Mouse (Mus musculus): ENCODE results near the gene Kctd12.

Gene Kctd12

GRCm38 (mm10) chr14:102981441-102982015 is 909 bp downstream of the Kctd12 start:
- Histone ChIP-seq H3K27me3 (ENCODE audit: control insufficient read depth, insufficient read depth, low read length, poor library complexity, severe bottlenecking) (no peaks in the 10 kb centered on the region), H3K36me3 (ENCODE audit: control insufficient read depth, insufficient read depth, low read length, poor library complexity, severe bottlenecking) (0 out of 2 replicates have a peak, but pooled peaks cover 2% of the 10 kb centered on the region)
- DNase-seq (ENCODE audit: low read depth, low spot score), result peak; percentile 83

- DNase-seq (ENCODE audit: low read depth, low spot score), result peak; percentile 42
- no peaks in the 10 kb centered on the region for H3K27me3 ChIP-seq (ENCODE audit: control insufficient read depth, insufficient read depth, low read length, poor library complexity, severe bottlenecking)
- H3K36me3 ChIP-seq (ENCODE audit: control insufficient read depth, insufficient read depth, low read length, poor library complexity, severe bottlenecking), result 0 out of 2 replicates have a peak, but pooled peaks cover 2% of the 10 kb centered on the region
Observed at GRCm38 (mm10) chr14:102980986-102981385, 1.5 kb downstream of the Kctd12 start.

GRCm38 (mm10) chr14:102980481-102980880 is 2.0 kb downstream of the Kctd12 start:
- DNase-seq (ENCODE audit: low read depth, low spot score), result peak; percentile 76
- Histone ChIP-seq H3K27me3 (ENCODE audit: control insufficient read depth, insufficient read depth, low read length, poor library complexity, severe bottlenecking) (no peaks in the 10 kb centered on the region), H3K36me3 (ENCODE audit: control insufficient read depth, insufficient read depth, low read length, poor library complexity, severe bottlenecking) (0 out of 2 replicates have a peak, but pooled peaks cover 2% of the 10 kb centered on the region)

- 0 out of 2 replicates have a peak, but pooled peaks cover 2% of the 10 kb centered on the region for H3K36me3 ChIP-seq (ENCODE audit: control insufficient read depth, insufficient read depth, low read length, poor library complexity, severe bottlenecking)
- no peaks in the 10 kb centered on the region for H3K27me3 ChIP-seq (ENCODE audit: control insufficient read depth, insufficient read depth, low read length, poor library complexity, severe bottlenecking)
- DNase-seq (ENCODE audit: low read depth, low spot score), result peak; percentile 88
Observed at GRCm38 (mm10) chr14:102979831-102980230, 2.6 kb downstream of the Kctd12 start.

- peak; percentile 76 for DNase-seq (ENCODE audit: low read depth, low spot score)
- Histone ChIP-seq H3K36me3 (ENCODE audit: control insufficient read depth, insufficient read depth, low read length, poor library complexity, severe bottlenecking) (0 out of 2 replicates have a peak, but pooled peaks cover 2% of the 10 kb centered on the region), H3K27me3 (ENCODE audit: control insufficient read depth, insufficient read depth, low read length, poor library complexity, severe bottlenecking) (no peaks in the 10 kb centered on the region)
Observed at GRCm38 (mm10) chr14:102975865-102976264, 6.6 kb downstream of the Kctd12 start.

GRCm38 (mm10) chr14:102968824-102969223 is 13.6 kb downstream of the Kctd12 start:
- Histone ChIP-seq H3K36me3 (ENCODE audit: control insufficient read depth, insufficient read depth, low read length, poor library complexity, severe bottlenecking) (no peaks in the 10 kb centered on the region), H3K27me3 (ENCODE audit: control insufficient read depth, insufficient read depth, low read length, poor library complexity, severe bottlenecking) (no peaks in the 10 kb centered on the region)
- DNase-seq (ENCODE audit: low read depth, low spot score), result no peak

GRCm38 (mm10) chr14:102966241-102966640 is 16.2 kb downstream of the Kctd12 start:
- DNase-seq (ENCODE audit: low read depth, low spot score), result no peak
- no peaks in the 10 kb centered on the region; the same call in 1 of the 2 replicates for H3K27me3 ChIP-seq (ENCODE audit: control insufficient read depth, insufficient read depth, low read length, poor library complexity, severe bottlenecking)

GRCm38 (mm10) chr14:102965841-102966240 is 16.6 kb downstream of the Kctd12 start:
- Histone ChIP-seq H3K36me3 (ENCODE audit: control insufficient read depth, insufficient read depth, low read length, poor library complexity, severe bottlenecking) (no peaks in the 10 kb centered on the region), H3K27me3 (ENCODE audit: control insufficient read depth, insufficient read depth, low read length, poor library complexity, severe bottlenecking) (no peaks in the 10 kb centered on the region; the same call in 1 of the 2 replicates)
- no peak for DNase-seq (ENCODE audit: low read depth, low spot score)

More at GRCm38 (mm10) chr14:102966241-102966640, 16.2 kb downstream of the Kctd12 start:
- H3K36me3 ChIP-seq (ENCODE audit: control insufficient read depth, insufficient read depth, low read length, poor library complexity, severe bottlenecking), result no peaks in the 10 kb centered on the region

GRCm38 (mm10) chr14:102962019-102962418 is 20.4 kb downstream of the Kctd12 start:
- Histone ChIP-seq H3K27me3 (ENCODE audit: control insufficient read depth, insufficient read depth, low read length, poor library complexity, severe bottlenecking) (no peaks in the 10 kb centered on the region; the same call in 1 of the 2 replicates), H3K36me3 (ENCODE audit: control insufficient read depth, insufficient read depth, low read length, poor library complexity, severe bottlenecking) (no peaks in the 10 kb centered on the region)
- peak; percentile 84 for DNase-seq (ENCODE audit: low read depth, low spot score)

- no peaks in the 10 kb centered on the region for H3K36me3 ChIP-seq (ENCODE audit: control insufficient read depth, insufficient read depth, low read length, poor library complexity, severe bottlenecking)
- H3K27me3 ChIP-seq (ENCODE audit: control insufficient read depth, insufficient read depth, low read length, poor library complexity, severe bottlenecking), result no peaks in the 10 kb centered on the region
- no peak for DNase-seq (ENCODE audit: low read depth, low spot score)
Observed at GRCm38 (mm10) chr14:102953511-102953910, 28.9 kb downstream of the Kctd12 start.

- no peaks in the 10 kb centered on the region for H3K27me3 ChIP-seq (ENCODE audit: control insufficient read depth, insufficient read depth, low read length, poor library complexity, severe bottlenecking)
- no peaks in the 10 kb centered on the region for H3K36me3 ChIP-seq (ENCODE audit: control insufficient read depth, insufficient read depth, low read length, poor library complexity, severe bottlenecking)
- no peak for DNase-seq (ENCODE audit: low read depth, low spot score)
Observed at GRCm38 (mm10) chr14:102951974-102952373, 30.5 kb downstream of the Kctd12 start.

- H3K27me3 ChIP-seq (ENCODE audit: control insufficient read depth, insufficient read depth, low read length, poor library complexity, severe bottlenecking), result no peaks in the 10 kb centered on the region
- DNase-seq (ENCODE audit: low read depth, low spot score), result no peak
- no peaks in the 10 kb centered on the region for H3K36me3 ChIP-seq (ENCODE audit: control insufficient read depth, insufficient read depth, low read length, poor library complexity, severe bottlenecking)
Observed at GRCm38 (mm10) chr14:102947796-102948195, 34.6 kb downstream of the Kctd12 start.

GRCm38 (mm10) chr14:102942222-102942843 is 40.1 kb downstream of the Kctd12 start:
- no peaks in the 10 kb centered on the region for H3K36me3 ChIP-seq (ENCODE audit: control insufficient read depth, insufficient read depth, low read length, poor library complexity, severe bottlenecking)
- H3K27me3 ChIP-seq (ENCODE audit: control insufficient read depth, insufficient read depth, low read length, poor library complexity, severe bottlenecking), result no peaks in the 10 kb centered on the region
- DNase-seq (ENCODE audit: low read depth, low spot score), result peak; percentile 35

- Histone ChIP-seq H3K36me3 (ENCODE audit: control insufficient read depth, insufficient read depth, low read length, poor library complexity, severe bottlenecking) (no peaks in the 10 kb centered on the region), H3K27me3 (ENCODE audit: control insufficient read depth, insufficient read depth, low read length, poor library complexity, severe bottlenecking) (no peaks in the 10 kb centered on the region)
- no peak for DNase-seq (ENCODE audit: low read depth, low spot score)
Observed at GRCm38 (mm10) chr14:102934878-102935277, 47.6 kb downstream of the Kctd12 start.

- no peak for DNase-seq (ENCODE audit: low read depth, low spot score)
Observed at GRCm38 (mm10) chr14:102930933-102931332, 51.5 kb downstream of the Kctd12 start.

More at GRCm38 (mm10) chr14:102930933-102931332, 51.5 kb downstream of the Kctd12 start:
- H3K36me3 ChIP-seq (ENCODE audit: control insufficient read depth, insufficient read depth, low read length, poor library complexity, severe bottlenecking), result no peaks in the 10 kb centered on the region
- no peaks in the 10 kb centered on the region for H3K27me3 ChIP-seq (ENCODE audit: control insufficient read depth, insufficient read depth, low read length, poor library complexity, severe bottlenecking)

Measured in splenic B cell, adult 2 months (primary cell).